Mouse (Mus musculus) olfactory bulb, adult 2 months (tissue): ENCODE measurements around the gene Adgrg4. TPM values are rescaled to one million over a fixed set of nuclear protein-coding genes. Genes with fewer than 3 reads are reported as not detected.

ENCODE experiments used
- H3K27ac ChIP-seq: fragments of 200-500 bp; 2 replicates; pipeline ENCODE4 v1.5.1; 2012; ENCODE audit warnings: low read depth, low read length; ENCODE audit not compliant: insufficient read depth
- H3K4me1 ChIP-seq: fragments of 200-500 bp; 2 replicates; pipeline ENCODE4 v1.6.1; 2012; ENCODE audit warnings: low read length; ENCODE audit not compliant: control insufficient read depth, insufficient read depth
- H3K4me3 ChIP-seq: fragments of 200-500 bp; 2 replicates; pipeline ENCODE4 v1.5.1; 2012; ENCODE audit warnings: mild to moderate bottlenecking, low read depth, low read length, moderate library complexity; ENCODE audit not compliant: insufficient read depth
- CTCF ChIP-seq: fragments of 200-500 bp; IDR thresholded peaks from 2 replicates; pipeline ENCODE4 v1.5.1; 2012; ENCODE audit warnings: low read depth, mild to moderate bottlenecking, low read length, moderate library complexity; ENCODE audit not compliant: insufficient read depth
- POLR2A ChIP-seq: fragments of 200-500 bp; IDR thresholded peaks from 2 replicates; pipeline ENCODE4 v1.6.1; 2012; ENCODE audit warnings: mild to moderate bottlenecking, low read depth, low read length, moderate library complexity; ENCODE audit not compliant: insufficient read depth
- WGBS: fragments of 180-500 bp; shearing (Covaris S2); methylation state at CpG from one replicate; pipeline ENCODE4 v1.1.7; 2018; 5-methylcytosine and 5-hydroxymethylcytosine counted together
- polyA plus RNA-seq: library from polyadenylated mRNA; stranded (reverse); fragments of >200 nt; gene quantifications from 2 replicates; pipeline ENCODE4 v1.2.4, GENCODE M21; 2012; ENCODE audit warnings: low replicate concordance; ENCODE audit not compliant: missing spikeins, insufficient read depth, insufficient read length

Adgrg4 gene
- not detected in 2 replicates for polyA plus RNA-seq

GRCm38 (mm10) chrX:56869863-56870262, at the start of gene Adgrg4:
Gene Adgrg4, plus strand, starts transcription at chrX:56870163.
- no peak within 1 kb of the TSS for H3K4me3 ChIP-seq
- H3K27ac ChIP-seq: no peak within 1 kb of the TSS
- no peaks in the 10 kb centered on the region for H3K4me1 ChIP-seq
- 60% methylated on average over 2 of the region's 2 CpGs for WGBS
- no peak for TF ChIP-seq POLR2A
- no peak for TF ChIP-seq CTCF

GRCm38 (mm10) chrX:56821765-56822603, 48.0 kb upstream of the Adgrg4 start, which contains the start of gene Map7d3:
Gene Map7d3, minus strand, starts transcription at chrX:56822326.
- H3K4me3 ChIP-seq: peak within 1 kb of the TSS; percentile 37
- no peak within 1 kb of the TSS for H3K27ac ChIP-seq
- no peak for TF ChIP-seq CTCF
- no peak for TF ChIP-seq POLR2A
- peaks cover 6% of the 10 kb centered on the region; the same call in 1 of the 2 replicates for H3K4me1 ChIP-seq
- 21% methylated on average over 35 of the region's 35 CpGs for WGBS

GRCm38 (mm10) chrX:56827492-56827891, 42.5 kb upstream of the Adgrg4 start:
- no peak for TF ChIP-seq POLR2A
- TF ChIP-seq CTCF: no peak
- no peaks in the 10 kb centered on the region for H3K4me1 ChIP-seq
- WGBS: 85% methylated on average over 6 of the region's 6 CpGs
- H3K4me3 ChIP-seq: no peak overlapping the region
- no peak overlapping the region for H3K27ac ChIP-seq

GRCm38 (mm10) chrX:56835842-56836241, 34.1 kb upstream of the Adgrg4 start:
- H3K27ac ChIP-seq: no peak overlapping the region
- no peak overlapping the region for H3K4me3 ChIP-seq
- H3K4me1 ChIP-seq: no peaks in the 10 kb centered on the region
- WGBS: 75% methylated on average over 6 of the region's 6 CpGs
- TF ChIP-seq CTCF: no peak
- no peak for TF ChIP-seq POLR2A

- Histone ChIP-seq H3K27ac (no peak overlapping the region), H3K4me1 (no peaks in the 10 kb centered on the region), H3K4me3 (no peak overlapping the region)
- TF ChIP-seq CTCF: no peak
- TF ChIP-seq POLR2A: no peak
Measured at GRCm38 (mm10) chrX:56839369-56839768, 30.6 kb upstream of the Adgrg4 start.

GRCm38 (mm10) chrX:56841255-56841654, 28.7 kb upstream of the Adgrg4 start:
- no peak for TF ChIP-seq POLR2A
- TF ChIP-seq CTCF: no peak
- 51% methylated on average over 5 of the region's 5 CpGs for WGBS
- H3K27ac ChIP-seq: no peak overlapping the region
- no peak overlapping the region for H3K4me3 ChIP-seq
- no peaks in the 10 kb centered on the region for H3K4me1 ChIP-seq

- H3K4me1 ChIP-seq: no peaks in the 10 kb centered on the region
- no peak overlapping the region for H3K4me3 ChIP-seq
- 76% methylated on average over 2 of the region's 2 CpGs for WGBS
- no peak overlapping the region for H3K27ac ChIP-seq
- TF ChIP-seq POLR2A (no peak), CTCF (no peak)
Measured at GRCm38 (mm10) chrX:57012891-57013290, 142.9 kb downstream of the Adgrg4 start.

GRCm38 (mm10) chrX:57042774-57043173, 172.8 kb downstream of the Adgrg4 start, which contains the start of gene Brs3:
Gene Brs3, plus strand, starts transcription at chrX:57043074.
- no peak within 1 kb of the TSS for H3K4me3 ChIP-seq
- 71% methylated on average over 5 of the region's 5 CpGs for WGBS
- no peak within 1 kb of the TSS for H3K27ac ChIP-seq
- TF ChIP-seq POLR2A: no peak
- TF ChIP-seq CTCF: no peak
- H3K4me1 ChIP-seq: no peaks in the 10 kb centered on the region

- H3K27ac ChIP-seq: no peak overlapping the region
- no peaks in the 10 kb centered on the region for H3K4me1 ChIP-seq
- no peak for TF ChIP-seq CTCF
- TF ChIP-seq POLR2A: no peak
- 53% methylated on average over 6 of the region's 6 CpGs for WGBS
- H3K4me3 ChIP-seq: no peak overlapping the region
Measured at GRCm38 (mm10) chrX:57043869-57044268, 173.9 kb downstream of the Adgrg4 start.

Other genes starting within 250 kb of the Adgrg4 start
- not detected in 2 replicates for gene Fhl1, start 138.4 kb upstream of the Adgrg4 start, polyA plus RNA-seq
- not detected in 2 replicates for gene Map7d3, start 47.8 kb upstream of the Adgrg4 start, polyA plus RNA-seq
- gene Brs3, start 172.9 kb downstream of the Adgrg4 start, polyA plus RNA-seq: not detected in 2 replicates
- not detected in 2 replicates for gene Htatsf1, start 183.4 kb downstream of the Adgrg4 start, polyA plus RNA-seq
- not detected in 2 replicates for gene Vgll1, start 217.9 kb downstream of the Adgrg4 start, polyA plus RNA-seq